Mouse (Mus musculus) bone marrow, adult 2 months (tissue): Measurements from ENCODE around the gene Arhgef3.

ENCODE experiments used
- CTCF ChIP-seq: fragments of 200-500 bp; IDR thresholded peaks from 2 replicates; pipeline ENCODE4 v1.5.1; 2011; ENCODE audit warnings: low read length, control low read depth; ENCODE audit not compliant: control insufficient read depth, insufficient read depth
- POLR2A ChIP-seq: fragments of 200-500 bp; IDR thresholded peaks from 2 replicates; pipeline ENCODE4 v1.6.1; 2011; ENCODE audit warnings: low read depth, mild to moderate bottlenecking, control low read depth, low read length, borderline replicate concordance; ENCODE audit not compliant: control insufficient read depth

GRCm38 (mm10) chr14:27175343-27175742 lies 60.6 kb downstream of the Arhgef3 start:
- TF ChIP-seq POLR2A (no peak), CTCF (no peak)
